Mouse (Mus musculus): ENCODE data around the gene Nmnat2. TPM values are rescaled to one million over a fixed set of nuclear protein-coding genes. Genes with fewer than 3 reads are reported as not detected.

Gene Nmnat2
- polyA plus RNA-seq, 1 experiment from 2014 or later, result 1.3 TPM

- ATAC-seq, result no peak
- Histone ChIP-seq H3K4me3 (ENCODE audit: low read length) (no peak overlapping the region), H3K4me1 (ENCODE audit: control insufficient read depth, insufficient read depth, low read length) (peaks cover 5% of the 10 kb centered on the region), H3K27me3 (replicated peaks; ENCODE audit: control insufficient read depth, insufficient read depth, low read length) (no peaks in the 10 kb centered on the region), H3K4me2 (ENCODE audit: low read depth, low read length) (no peak overlapping the region), H3K9me3 (ENCODE audit: control insufficient read depth, low read length) (no peaks in the 10 kb centered on the region), H3K9ac (ENCODE audit: low read depth, low read length) (no peak overlapping the region), H3K27ac (ENCODE audit: low read length) (no peak overlapping the region), H3K36me3 (ENCODE audit: control insufficient read depth, insufficient read depth, low read length) (no peaks in the 10 kb centered on the region)
- WGBS, result 35% methylated on average over 11 of the region's 11 CpGs
Observed at GRCm38 (mm10) chr1:153054112-153054821, 99.5 kb downstream of the Nmnat2 start.

- no peak overlapping the region for H3K4me3 ChIP-seq (ENCODE audit: low read length)
- no peaks in the 10 kb centered on the region for H3K36me3 ChIP-seq (ENCODE audit: control insufficient read depth, insufficient read depth, low read length)
- H3K27ac ChIP-seq (ENCODE audit: low read length), result no peak overlapping the region
- WGBS, result 79% methylated on average over 7 of the region's 7 CpGs
- no peak overlapping the region for H3K4me2 ChIP-seq (ENCODE audit: low read depth, low read length)
- no peaks in the 10 kb centered on the region for H3K27me3 ChIP-seq (replicated peaks; ENCODE audit: control insufficient read depth, insufficient read depth, low read length)
- H3K9me3 ChIP-seq (ENCODE audit: control insufficient read depth, low read length), result no peaks in the 10 kb centered on the region
- no peak for ATAC-seq
- H3K4me1 ChIP-seq (ENCODE audit: control insufficient read depth, insufficient read depth, low read length), result peaks cover 13% of the 10 kb centered on the region
- no peak overlapping the region for H3K9ac ChIP-seq (ENCODE audit: low read depth, low read length)
Observed at GRCm38 (mm10) chr1:153058290-153058689, 103.5 kb downstream of the Nmnat2 start.

GRCm38 (mm10) chr1:153059626-153060025 lies 104.8 kb downstream of the Nmnat2 start:
- no peaks in the 10 kb centered on the region for H3K27me3 ChIP-seq (replicated peaks; ENCODE audit: control insufficient read depth, insufficient read depth, low read length)
- no peak overlapping the region for H3K4me3 ChIP-seq (ENCODE audit: low read length)
- H3K4me2 ChIP-seq (ENCODE audit: low read depth, low read length), result no peak overlapping the region
- 80% methylated on average over 9 of the region's 9 CpGs for WGBS
- peaks cover 8% of the 10 kb centered on the region; the same call in 1 of the 2 replicates for H3K4me1 ChIP-seq (ENCODE audit: control insufficient read depth, insufficient read depth, low read length)
- no peaks in the 10 kb centered on the region for H3K9me3 ChIP-seq (ENCODE audit: control insufficient read depth, low read length)
- no peak overlapping the region for H3K27ac ChIP-seq (ENCODE audit: low read length)
- no peak for ATAC-seq
- H3K9ac ChIP-seq (ENCODE audit: low read depth, low read length), result no peak overlapping the region
- H3K36me3 ChIP-seq (ENCODE audit: control insufficient read depth, insufficient read depth, low read length), result no peaks in the 10 kb centered on the region

DNA sequence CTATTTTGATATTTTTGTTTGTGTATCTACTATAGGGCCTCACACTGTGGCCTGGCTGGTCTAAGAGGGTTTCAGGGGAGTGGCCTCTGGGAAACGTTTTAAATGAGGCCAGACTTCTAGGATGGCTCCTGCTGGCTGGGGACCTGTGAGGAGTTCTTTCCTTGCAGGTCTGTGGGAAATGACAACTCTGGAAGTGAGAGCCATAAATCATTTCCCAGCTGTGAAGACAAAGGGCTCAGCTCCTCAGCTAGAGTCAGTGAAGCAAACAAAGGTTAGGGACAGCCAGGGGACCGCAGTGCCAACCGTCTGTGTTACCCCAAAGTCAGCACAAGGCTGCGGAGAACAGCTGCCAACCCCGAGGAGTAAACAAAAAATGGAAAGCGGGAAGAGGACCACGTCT lies 107.8 kb downstream of the Nmnat2 start:
- WGBS, result 17% methylated on average over 7 of the region's 7 CpGs
- H3K4me1 ChIP-seq (ENCODE audit: control insufficient read depth, insufficient read depth, low read length), result peaks cover 13% of the 10 kb centered on the region; the same call in 1 of the 2 replicates
- no peak overlapping the region for H3K4me2 ChIP-seq (ENCODE audit: low read depth, low read length)
- no peaks in the 10 kb centered on the region for H3K36me3 ChIP-seq (ENCODE audit: control insufficient read depth, insufficient read depth, low read length)
- no peak overlapping the region for H3K4me3 ChIP-seq (ENCODE audit: low read length)
- H3K9ac ChIP-seq (ENCODE audit: low read depth, low read length), result peak overlapping the region; percentile 51
- no peaks in the 10 kb centered on the region for H3K27me3 ChIP-seq (replicated peaks; ENCODE audit: control insufficient read depth, insufficient read depth, low read length)
- no peak overlapping the region for H3K27ac ChIP-seq (ENCODE audit: low read length)
- no peaks in the 10 kb centered on the region for H3K9me3 ChIP-seq (ENCODE audit: control insufficient read depth, low read length)
- ATAC-seq, result 0 out of 2 replicates have a peak, but pooled peaks have one; percentile 17

- peak overlapping the region; percentile 79 for H3K27ac ChIP-seq (ENCODE audit: low read length)
- WGBS, result 69% methylated on average over 9 of the region's 9 CpGs
- H3K36me3 ChIP-seq (ENCODE audit: control insufficient read depth, insufficient read depth, low read length), result no peaks in the 10 kb centered on the region
- H3K9me3 ChIP-seq (ENCODE audit: control insufficient read depth, low read length), result no peaks in the 10 kb centered on the region
- no peak for ATAC-seq
- H3K4me1 ChIP-seq (ENCODE audit: control insufficient read depth, insufficient read depth, low read length), result peaks cover 13% of the 10 kb centered on the region; the same call in 1 of the 2 replicates
- H3K4me3 ChIP-seq (ENCODE audit: low read length), result no peak overlapping the region
- H3K9ac ChIP-seq (ENCODE audit: low read depth, low read length), result no peak overlapping the region
- no peaks in the 10 kb centered on the region for H3K27me3 ChIP-seq (replicated peaks; ENCODE audit: control insufficient read depth, insufficient read depth, low read length)
- H3K4me2 ChIP-seq (ENCODE audit: low read depth, low read length), result no peak overlapping the region
Observed at GRCm38 (mm10) chr1:153064784-153065390, 110.1 kb downstream of the Nmnat2 start.

DNA sequence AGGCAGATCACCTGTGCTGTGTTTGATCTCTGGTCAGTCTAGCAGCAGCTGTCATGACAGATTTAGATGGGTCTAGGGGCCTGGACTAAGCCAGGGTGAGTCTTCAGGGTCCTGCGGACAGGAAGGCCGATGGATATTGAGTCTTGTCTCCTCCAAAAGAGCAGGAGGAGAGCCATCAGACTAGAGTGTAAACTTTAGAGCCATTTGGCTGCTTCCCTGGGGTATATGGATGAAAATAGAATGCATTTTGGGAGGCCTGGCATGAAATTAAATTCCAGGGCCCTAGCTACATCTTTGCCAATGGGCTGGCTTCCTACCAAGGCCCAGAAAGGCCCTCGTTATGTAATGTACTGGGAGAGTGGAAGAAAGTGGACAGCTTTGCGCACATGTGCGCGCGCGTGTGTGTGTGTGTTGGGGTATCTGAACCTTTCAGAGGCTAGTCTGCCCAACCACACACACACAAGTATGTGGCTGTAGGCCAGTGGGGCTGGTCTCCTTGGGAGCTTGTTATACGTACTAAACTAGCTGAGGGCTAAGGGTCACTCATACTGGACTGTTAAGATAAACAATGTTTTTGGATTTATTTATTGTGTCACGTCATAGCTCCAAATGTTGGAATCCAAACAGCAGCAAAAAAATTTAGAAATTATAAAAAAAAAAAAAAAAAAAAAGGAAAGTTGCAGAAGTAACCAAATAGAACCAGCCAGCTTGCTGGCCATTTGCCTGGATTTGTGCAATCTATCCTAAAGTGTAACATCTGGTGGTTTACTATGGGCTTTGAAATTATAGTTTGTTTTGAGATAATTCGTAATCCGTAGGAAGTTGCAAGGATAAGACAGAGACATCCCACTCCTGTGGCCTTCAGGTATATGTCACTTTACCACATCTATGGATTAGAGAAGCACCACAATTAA lies 110.9 kb downstream of the Nmnat2 start:
- peaks cover 13% of the 10 kb centered on the region; the same call in 1 of the 2 replicates for H3K4me1 ChIP-seq (ENCODE audit: control insufficient read depth, insufficient read depth, low read length)
- peak; percentile 83 for ATAC-seq
- no peak overlapping the region for H3K9ac ChIP-seq (ENCODE audit: low read depth, low read length)
- no peak overlapping the region for H3K4me3 ChIP-seq (ENCODE audit: low read length)
- no peaks in the 10 kb centered on the region for H3K9me3 ChIP-seq (ENCODE audit: control insufficient read depth, low read length)
- no peak overlapping the region for H3K4me2 ChIP-seq (ENCODE audit: low read depth, low read length)
- WGBS, result 62% methylated on average over 12 of the region's 12 CpGs
- H3K27ac ChIP-seq (ENCODE audit: low read length), result peak overlapping the region; percentile 79
- H3K27me3 ChIP-seq (replicated peaks; ENCODE audit: control insufficient read depth, insufficient read depth, low read length), result no peaks in the 10 kb centered on the region
- no peaks in the 10 kb centered on the region for H3K36me3 ChIP-seq (ENCODE audit: control insufficient read depth, insufficient read depth, low read length)

GRCm38 (mm10) chr1:153066387-153066781 lies 111.6 kb downstream of the Nmnat2 start:
- 83% methylated on average over 4 of the region's 4 CpGs for WGBS
- Histone ChIP-seq H3K4me1 (ENCODE audit: control insufficient read depth, insufficient read depth, low read length) (peaks cover 13% of the 10 kb centered on the region; the same call in 1 of the 2 replicates), H3K9ac (ENCODE audit: low read depth, low read length) (no peak overlapping the region), H3K27ac (ENCODE audit: low read length) (peak overlapping the region; percentile 41), H3K9me3 (ENCODE audit: control insufficient read depth, low read length) (no peaks in the 10 kb centered on the region), H3K36me3 (ENCODE audit: control insufficient read depth, insufficient read depth, low read length) (no peaks in the 10 kb centered on the region), H3K4me3 (ENCODE audit: low read length) (no peak overlapping the region), H3K4me2 (ENCODE audit: low read depth, low read length) (no peak overlapping the region), H3K27me3 (replicated peaks; ENCODE audit: control insufficient read depth, insufficient read depth, low read length) (no peaks in the 10 kb centered on the region)
- no peak for ATAC-seq

DNA sequence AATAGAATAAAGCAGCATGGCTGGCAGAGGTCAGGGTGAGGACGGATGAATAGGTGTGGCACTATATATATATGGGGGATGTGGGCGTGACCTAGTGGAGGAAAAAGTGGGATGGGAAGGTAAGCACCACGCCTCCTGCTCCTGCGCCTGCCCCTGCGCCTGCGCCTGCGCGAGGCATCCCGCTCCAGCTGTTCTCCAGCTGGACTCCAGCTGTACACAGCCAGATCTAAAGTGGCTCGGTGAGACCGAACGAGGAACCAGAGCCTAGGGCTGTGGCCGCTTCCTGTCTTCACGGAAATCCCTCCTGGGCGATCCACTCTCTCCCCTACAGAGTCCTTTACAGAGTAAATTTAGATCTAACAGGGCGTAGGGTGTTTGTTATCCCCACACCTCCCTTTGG lies 116.8 kb downstream of the Nmnat2 start:
- Histone ChIP-seq H3K36me3 (ENCODE audit: control insufficient read depth, insufficient read depth, low read length) (no peaks in the 10 kb centered on the region), H3K27ac (ENCODE audit: low read length) (no peak overlapping the region), H3K9me3 (ENCODE audit: control insufficient read depth, low read length) (no peaks in the 10 kb centered on the region), H3K4me2 (ENCODE audit: low read depth, low read length) (peak overlapping the region; percentile 35), H3K4me1 (ENCODE audit: control insufficient read depth, insufficient read depth, low read length) (peaks cover 26% of the 10 kb centered on the region), H3K27me3 (replicated peaks; ENCODE audit: control insufficient read depth, insufficient read depth, low read length) (no peaks in the 10 kb centered on the region; the same call in none of the 2 replicates), H3K4me3 (ENCODE audit: low read length) (no peak overlapping the region), H3K9ac (ENCODE audit: low read depth, low read length) (0 out of 2 replicates have a peak overlapping the region, but pooled peaks have one; percentile 33)
- ATAC-seq, result peak; percentile 70
- WGBS, result 37% methylated on average over 16 of the region's 16 CpGs

- no peak overlapping the region for H3K27ac ChIP-seq (ENCODE audit: low read length)
- H3K9me3 ChIP-seq (ENCODE audit: control insufficient read depth, low read length), result no peaks in the 10 kb centered on the region
- 47% methylated on average over 12 of the region's 12 CpGs for WGBS
- 0 out of 2 replicates have a peak overlapping the region, but pooled peaks have one; percentile 33 for H3K9ac ChIP-seq (ENCODE audit: low read depth, low read length)
- no peaks in the 10 kb centered on the region; the same call in none of the 2 replicates for H3K27me3 ChIP-seq (replicated peaks; ENCODE audit: control insufficient read depth, insufficient read depth, low read length)
- peak overlapping the region; percentile 35 for H3K4me2 ChIP-seq (ENCODE audit: low read depth, low read length)
- H3K4me1 ChIP-seq (ENCODE audit: control insufficient read depth, insufficient read depth, low read length), result peaks cover 26% of the 10 kb centered on the region
- H3K4me3 ChIP-seq (ENCODE audit: low read length), result no peak overlapping the region
- ATAC-seq, result no peak
- no peaks in the 10 kb centered on the region for H3K36me3 ChIP-seq (ENCODE audit: control insufficient read depth, insufficient read depth, low read length)
Observed at GRCm38 (mm10) chr1:153071995-153072394, 117.2 kb downstream of the Nmnat2 start.

All from intestine, embryonic 16.5 days (tissue).